Mouse (Mus musculus): ENCODE measurements at regions not wholly inside any gene's neighbourhood (a gene's known extent, or its start where the extent isn't known, plus 50 kb on each side); places are given as distances from the start of the nearest gene placed in this dataset.

GRCm38 (mm10) chr13:44234241-44234640 lies 449.7 kb downstream of the Cd83 start:
- no peak for TF ChIP-seq POLR2A (IDR thresholded peaks at IDR 0.05; ENCODE audit: borderline replicate concordance, extremely low read depth, low read depth, low read length)
- TF ChIP-seq CTCF (IDR thresholded peaks at IDR 0.05; ENCODE audit: insufficient read depth, low read length): no peak

All from lung, adult 2 months (tissue).